Mouse (Mus musculus) stomach, embryonic 15.5 days (tissue): ENCODE results near the gene Gm20518. TPM values are rescaled to one million over a fixed set of nuclear protein-coding genes. Genes with fewer than 3 reads are reported as not detected.

Source experiments
- ATAC-seq: fragments of 200-750 bp; cut with Nextera tagmentation; 2 replicates; pipeline ENCODE4 v1.8.0; 2017; ENCODE audit warnings: low read depth, moderate number of reproducible peaks, moderate TSS enrichment; ENCODE audit not compliant: insufficient read depth, low FRiP score
- H3K27ac ChIP-seq: fragments of 300-500 bp; sonication (generic); 2 replicates; pipeline ENCODE4 v1.5.1; 2015; ENCODE audit warnings: mild to moderate bottlenecking, inconsistent platforms
- H3K27me3 ChIP-seq: fragments of 300-500 bp; sonication (generic); replicated peaks from 2 replicates; pipeline ENCODE4 v1.6.1; 2015; ENCODE audit warnings: inconsistent platforms
- H3K36me3 ChIP-seq: fragments of 300-500 bp; sonication (generic); 2 replicates; pipeline ENCODE4 v1.6.1; 2015; ENCODE audit warnings: inconsistent platforms
- H3K4me1 ChIP-seq: fragments of 300-500 bp; sonication (generic); 2 replicates; pipeline ENCODE4 v1.6.1; 2015; ENCODE audit warnings: inconsistent platforms
- H3K4me2 ChIP-seq: fragments of 300-500 bp; sonication (generic); 2 replicates; pipeline ENCODE4 v1.6.1; 2015; ENCODE audit warnings: mild to moderate bottlenecking, inconsistent platforms
- H3K4me3 ChIP-seq: fragments of 300-500 bp; sonication (generic); replicated peaks from 2 replicates; pipeline ENCODE4 v1.5.1; 2015; ENCODE audit warnings: inconsistent platforms
- H3K9ac ChIP-seq: fragments of 300-500 bp; sonication (generic); 2 replicates; pipeline ENCODE4 v1.6.1; 2015; ENCODE audit warnings: inconsistent platforms
- H3K9me3 ChIP-seq: fragments of 300-500 bp; sonication (generic); 2 replicates; pipeline ENCODE4 v1.6.1; 2016; ENCODE audit warnings: inconsistent platforms
- WGBS: fragments of 180-500 bp; shearing (Covaris S2); methylation state at CpG from one replicate; pipeline ENCODE4 v1.1.7; 2015; 5-methylcytosine and 5-hydroxymethylcytosine counted together
- polyA plus RNA-seq: library from polyadenylated mRNA; unstranded; fragments of >200 nt; fragmentation: Nextera tagmentation; extraction: Ambion mirVana; gene quantifications from 2 replicates; pipeline ENCODE4 v1.2.1, GENCODE M21; 2015

Gm20518 gene
- polyA plus RNA-seq, 1 experiment from 2014 or later, result 0.26 TPM

GRCm38 (mm10) chr16:17815411-17816402 lies 75.8 kb downstream of the Gm20518 start:
- Histone ChIP-seq H3K27me3 (no peaks in the 10 kb centered on the region), H3K27ac (no peak overlapping the region; the same call in 1 of the 2 replicates), H3K9me3 (no peaks in the 10 kb centered on the region), H3K9ac (peak overlapping the region; percentile 51; the same call in 1 of the 2 replicates), H3K4me2 (peak overlapping the region; percentile 96), H3K4me3 (peak overlapping the region; percentile 50), H3K36me3 (no peaks in the 10 kb centered on the region), H3K4me1 (0 out of 2 replicates have a peak, but pooled peaks cover 10% of the 10 kb centered on the region)
- WGBS, result 2% methylated on average over 63 of the region's 63 CpGs
- ATAC-seq, result peak; percentile 81

- no peak overlapping the region for H3K4me3 ChIP-seq
- no peak overlapping the region for H3K27ac ChIP-seq
- H3K27me3 ChIP-seq, result 0 out of 2 replicates have a peak, but pooled peaks cover 8% of the 10 kb centered on the region
- H3K9me3 ChIP-seq, result no peaks in the 10 kb centered on the region
- no peak overlapping the region for H3K4me2 ChIP-seq
- no peak for ATAC-seq
- 49% methylated on average over 4 of the region's 4 CpGs for WGBS
- no peak overlapping the region for H3K9ac ChIP-seq
- H3K4me1 ChIP-seq, result peaks cover 24% of the 10 kb centered on the region
- H3K36me3 ChIP-seq, result no peaks in the 10 kb centered on the region
Observed at GRCm38 (mm10) chr16:17813173-17813572, 78.3 kb downstream of the Gm20518 start.

GRCm38 (mm10) chr16:17812120-17812519 lies 79.4 kb downstream of the Gm20518 start:
- H3K9me3 ChIP-seq, result no peaks in the 10 kb centered on the region
- no peaks in the 10 kb centered on the region for H3K36me3 ChIP-seq
- H3K27me3 ChIP-seq, result 0 out of 2 replicates have a peak, but pooled peaks cover 8% of the 10 kb centered on the region
- no peak for ATAC-seq
- H3K4me2 ChIP-seq, result no peak overlapping the region
- WGBS, result 8% methylated on average over 5 of the region's 5 CpGs
- H3K4me3 ChIP-seq, result no peak overlapping the region
- no peak overlapping the region for H3K27ac ChIP-seq
- H3K4me1 ChIP-seq, result peaks cover 34% of the 10 kb centered on the region
- no peak overlapping the region for H3K9ac ChIP-seq

- H3K9ac ChIP-seq, result no peak overlapping the region
- H3K9me3 ChIP-seq, result no peaks in the 10 kb centered on the region
- WGBS, result 19% methylated on average over 7 of the region's 7 CpGs
- peaks cover 40% of the 10 kb centered on the region for H3K4me1 ChIP-seq
- no peak overlapping the region for H3K4me2 ChIP-seq
- H3K4me3 ChIP-seq, result no peak overlapping the region
- peaks cover 3% of the 10 kb centered on the region; the same call in 1 of the 2 replicates for H3K36me3 ChIP-seq
- H3K27me3 ChIP-seq, result peaks cover 21% of the 10 kb centered on the region
- H3K27ac ChIP-seq, result peak overlapping the region; percentile 72
- no peak for ATAC-seq
Observed at GRCm38 (mm10) chr16:17809711-17810110, 81.8 kb downstream of the Gm20518 start.

- no peak overlapping the region for H3K9ac ChIP-seq
- WGBS, result 86% methylated on average over 4 of the region's 4 CpGs
- no peak for ATAC-seq
- H3K4me3 ChIP-seq, result no peak overlapping the region
- H3K9me3 ChIP-seq, result no peaks in the 10 kb centered on the region
- H3K4me1 ChIP-seq, result peaks cover 46% of the 10 kb centered on the region
- peaks cover 3% of the 10 kb centered on the region; the same call in 1 of the 2 replicates for H3K36me3 ChIP-seq
- peaks cover 27% of the 10 kb centered on the region for H3K27me3 ChIP-seq
- peak overlapping the region; percentile 72 for H3K27ac ChIP-seq
- H3K4me2 ChIP-seq, result no peak overlapping the region
Observed at GRCm38 (mm10) chr16:17809125-17809524, 82.3 kb downstream of the Gm20518 start.

GRCm38 (mm10) chr16:17807192-17808009 lies 84.1 kb downstream of the Gm20518 start:
- ATAC-seq, result peak; percentile 62; the same call in 1 of the 2 replicates
- 12% methylated on average over 73 of the region's 73 CpGs for WGBS
- peaks cover 63% of the 10 kb centered on the region for H3K4me1 ChIP-seq
- H3K27ac ChIP-seq, result no peak overlapping the region
- peak overlapping the region; percentile 82 for H3K4me2 ChIP-seq
- H3K9me3 ChIP-seq, result no peaks in the 10 kb centered on the region
- peak overlapping the region; percentile 14 for H3K9ac ChIP-seq
- H3K36me3 ChIP-seq, result peaks cover 10% of the 10 kb centered on the region
- H3K27me3 ChIP-seq, result peaks cover 44% of the 10 kb centered on the region
- H3K4me3 ChIP-seq, result peak overlapping the region; percentile 44

GRCm38 (mm10) chr16:17806581-17807191 lies 84.8 kb downstream of the Gm20518 start:
- Histone ChIP-seq H3K27me3 (peaks cover 50% of the 10 kb centered on the region), H3K27ac (0 out of 2 replicates have a peak overlapping the region, but pooled peaks have one; percentile 4), H3K4me1 (peaks cover 69% of the 10 kb centered on the region), H3K4me3 (peak overlapping the region; percentile 44), H3K9ac (peak overlapping the region; percentile 14), H3K9me3 (no peaks in the 10 kb centered on the region), H3K4me2 (peak overlapping the region; percentile 82), H3K36me3 (peaks cover 10% of the 10 kb centered on the region)
- 25% methylated on average over 49 of the region's 50 CpGs for WGBS
- no peak for ATAC-seq

GRCm38 (mm10) chr16:17804982-17805381 lies 86.5 kb downstream of the Gm20518 start:
- peaks cover 55% of the 10 kb centered on the region for H3K27me3 ChIP-seq

GRCm38 (mm10) chr16:17804449-17804912 lies 87.0 kb downstream of the Gm20518 start:
- peaks cover 57% of the 10 kb centered on the region for H3K27me3 ChIP-seq
- 21% methylated on average over 33 of the region's 33 CpGs for WGBS
- H3K27ac ChIP-seq, result no peak overlapping the region
- peak; percentile 12; the same call in 1 of the 2 replicates for ATAC-seq
- H3K4me3 ChIP-seq, result peak overlapping the region; percentile 31
- peaks cover 78% of the 10 kb centered on the region for H3K4me1 ChIP-seq
- H3K4me2 ChIP-seq, result peak overlapping the region; percentile 60
- H3K9ac ChIP-seq, result no peak overlapping the region
- H3K9me3 ChIP-seq, result no peaks in the 10 kb centered on the region
- H3K36me3 ChIP-seq, result peaks cover 10% of the 10 kb centered on the region

More at GRCm38 (mm10) chr16:17804982-17805381, 86.5 kb downstream of the Gm20518 start:
- Histone ChIP-seq H3K27ac (no peak overlapping the region), H3K36me3 (peaks cover 10% of the 10 kb centered on the region), H3K9ac (no peak overlapping the region), H3K4me2 (peak overlapping the region; percentile 60), H3K9me3 (no peaks in the 10 kb centered on the region), H3K4me3 (no peak overlapping the region; the same call in 1 of the 2 replicates), H3K4me1 (peaks cover 80% of the 10 kb centered on the region)
- WGBS, result 54% methylated on average over 7 of the region's 7 CpGs
- no peak for ATAC-seq

- ATAC-seq, result no peak
- no peak overlapping the region for H3K9ac ChIP-seq
- H3K4me3 ChIP-seq, result peak overlapping the region; percentile 31
- peaks cover 79% of the 10 kb centered on the region for H3K4me1 ChIP-seq
- peaks cover 10% of the 10 kb centered on the region for H3K36me3 ChIP-seq
- no peak overlapping the region for H3K27ac ChIP-seq
- peak overlapping the region; percentile 60 for H3K4me2 ChIP-seq
- H3K27me3 ChIP-seq, result peaks cover 64% of the 10 kb centered on the region
- WGBS, result 46% methylated on average over 33 of the region's 33 CpGs
- H3K9me3 ChIP-seq, result no peaks in the 10 kb centered on the region
Observed at GRCm38 (mm10) chr16:17803675-17804448, 87.6 kb downstream of the Gm20518 start.
